In genomic region chrX:41402656-41403055, GRCm38 (mm10) we compare ENCODE assay signal across 8 mouse cellular contexts. TPM values are rescaled to one million over a fixed set of nuclear protein-coding genes. Genes with fewer than 3 reads are reported as not detected.
DNase-seq lines count a peak whose midpoint lies in the region; ATAC-seq and TF ChIP-seq lines count a peak whose summit lies in the region.

No protein-coding gene starts in this region.

- H3K27ac ChIP-seq in kidney, embryonic 15.5 days: 0 out of 2 replicates have a peak overlapping the region, but pooled peaks have one; percentile 45
- H3K27ac ChIP-seq in hindbrain, postnatal 0 days: no peak overlapping the region
- H3K27ac ChIP-seq in midbrain, postnatal 0 days (ENCODE audit: low read depth, low read length): no peak overlapping the region

- no peak for TF ChIP-seq CTCF in hindbrain, postnatal 0 days (IDR thresholded peaks at IDR 0.05; ENCODE audit: low read depth)
- no peak for TF ChIP-seq CTCF in midbrain, postnatal 0 days (IDR thresholded peaks at IDR 0.05)

- no peak overlapping the region for H3K9ac ChIP-seq in kidney, embryonic 15.5 days
- H3K9ac ChIP-seq in hindbrain, postnatal 0 days (replicated peaks; ENCODE audit: low read length): peak overlapping the region; percentile 17; the same call in 1 of the 2 replicates
- peak overlapping the region; percentile 56 for H3K9ac ChIP-seq in midbrain, postnatal 0 days (replicated peaks; ENCODE audit: low read length, poor library complexity, severe bottlenecking)

- 20% methylated on average over 6 of the region's 6 CpGs for WGBS in kidney, embryonic 15.5 days
- 24% methylated on average over 6 of the region's 6 CpGs for WGBS in hindbrain, postnatal 0 days
- 27% methylated on average over 6 of the region's 6 CpGs for WGBS in midbrain, postnatal 0 days

- 0 out of 2 replicates have a peak, but pooled peaks cover 4% of the 10 kb centered on the region for H3K27me3 ChIP-seq in kidney, embryonic 15.5 days
- H3K27me3 ChIP-seq in hindbrain, postnatal 0 days (ENCODE audit: insufficient read depth, low read length): no peaks in the 10 kb centered on the region
- no peaks in the 10 kb centered on the region for H3K27me3 ChIP-seq in midbrain, postnatal 0 days (ENCODE audit: insufficient read depth, low read length)

- H3K4me1 ChIP-seq in kidney, embryonic 15.5 days: peaks cover 7% of the 10 kb centered on the region; the same call in 1 of the 2 replicates
- H3K4me1 ChIP-seq in hindbrain, postnatal 0 days (ENCODE audit: insufficient read depth, low read length): no peaks in the 10 kb centered on the region
- no peaks in the 10 kb centered on the region; the same call in 1 of the 2 replicates for H3K4me1 ChIP-seq in midbrain, postnatal 0 days (ENCODE audit: insufficient read depth, low read length)

- no peak for ATAC-seq in kidney, embryonic 15.5 days (replicated peaks; ENCODE audit: low FRiP score)
- no peak for ATAC-seq in hindbrain, postnatal 0 days
- ATAC-seq in midbrain, postnatal 0 days (ENCODE audit: low FRiP score): no peak

- H3K4me2 ChIP-seq in kidney, embryonic 15.5 days: peak overlapping the region; percentile 69
- peak overlapping the region; percentile 60 for H3K4me2 ChIP-seq in hindbrain, postnatal 0 days (ENCODE audit: low read depth, low read length)
- H3K4me2 ChIP-seq in midbrain, postnatal 0 days (ENCODE audit: low read depth, low read length, poor library complexity, severe bottlenecking): peak overlapping the region; percentile 53

- H3K4me3 ChIP-seq in kidney, embryonic 15.5 days (replicated peaks): peak overlapping the region; percentile 48
- H3K4me3 ChIP-seq in hindbrain, postnatal 0 days (ENCODE audit: low read length): peak overlapping the region; percentile 45
- peak overlapping the region; percentile 44 for H3K4me3 ChIP-seq in midbrain, postnatal 0 days (ENCODE audit: low read depth, low read length)

- no peaks in the 10 kb centered on the region for H3K9me3 ChIP-seq in kidney, embryonic 15.5 days (replicated peaks)
- no peaks in the 10 kb centered on the region for H3K9me3 ChIP-seq in hindbrain, postnatal 0 days (ENCODE audit: low read length)
- H3K9me3 ChIP-seq in midbrain, postnatal 0 days (ENCODE audit: low read length): no peaks in the 10 kb centered on the region

- H3K36me3 ChIP-seq in kidney, embryonic 15.5 days: no peaks in the 10 kb centered on the region
- no peaks in the 10 kb centered on the region for H3K36me3 ChIP-seq in hindbrain, postnatal 0 days (ENCODE audit: insufficient read depth, low read length)
- no peaks in the 10 kb centered on the region for H3K36me3 ChIP-seq in midbrain, postnatal 0 days (ENCODE audit: insufficient read depth, low read length)

- DNase-seq in kidney, postnatal 4 days: no peak
- peak; percentile 17 for DNase-seq in embryo, embryonic 11 days
- DNase-seq in hindbrain, postnatal 0 days (ENCODE audit: low spot score): no peak
- DNase-seq in midbrain, postnatal 0 days (ENCODE audit: low spot score): peak; percentile 3
- no peak for DNase-seq in B cell, adult 2 months
- no peak for DNase-seq in cerebellum, adult 11-12 months
- no peak for DNase-seq in ovary, adult 18-20 months (ENCODE audit: low spot score)

RNA-seq across cellular contexts. Expression of gene Gria3, which starts 2.0 kb away (rescaled TPM):
- polyA plus RNA-seq in kidney, embryonic 15.5 days (2015; fragmentation: Nextera tagmentation; extraction: Ambion mirVana): 6.6 and 9.5 TPM in 2 replicates
- 15.3 and 17.8 TPM in 2 replicates for total RNA-seq in hindbrain, postnatal 0 days (2014; rRNA removed)
- polyA plus RNA-seq in hindbrain, postnatal 0 days (2015; fragmentation: Nextera tagmentation; extraction: Ambion mirVana): 14.4 and 17.1 TPM in 2 replicates
- total RNA-seq in midbrain, postnatal 0 days (2014; rRNA removed): 27.7 and 29.2 TPM in 2 replicates
- polyA plus RNA-seq in midbrain, postnatal 0 days (2015; fragmentation: Nextera tagmentation; extraction: Ambion mirVana): 16.8 and 19.9 TPM in 2 replicates

Comparison
In these comparisons a context has a peak if more than half of its experiments do, and no peak if none do; other contexts are left out.
1. DNase-seq: peak in embryo, embryonic 11 days (single experiment) and midbrain, postnatal 0 days (single experiment); none in kidney, postnatal 4 days (0 of 2), hindbrain, postnatal 0 days (single experiment), B cell, adult 2 months (0 of 2), cerebellum, adult 11-12 months (single experiment) and ovary, adult 18-20 months (single experiment).
2. Peak in every context shown above with its lines, with median percentiles within 50 percentile points of each other: H3K4me2 ChIP-seq and H3K4me3 ChIP-seq.